Comparison of ENCODE assay signal across 21 mouse cellular contexts in genomic region chr7:139288540-139288939, GRCm38 (mm10).
"Had no signal": no experiment of that assay in that cellular context is flagged by ENCODE, and none has a peak within 500 bp of the region (broad histone marks: within the 10 kb centered on the region; RNA-seq: fewer than 3 reads in every experiment).

No protein-coding gene starts in this region.

- DNase-seq: lung, adult 18-20 months; lung, embryonic 14.5 days; lung, postnatal 10 days; lung, postnatal 4 days; midbrain, embryonic 14.5 days; retina, postnatal 1 day; right cerebral cortex, adult 18-20 months; right cerebral cortex, postnatal 25 days; right cerebral cortex, postnatal 4 days; spleen, adult 18-20 months; thymus, adult 2 months; thymus, postnatal 25 days; thymus, postnatal 4 days had no signal

- H3K4me2 ChIP-seq: liver, embryonic 11.5 days; lung, embryonic 14.5 days; midbrain, embryonic 12.5 days; neural tube, embryonic 13.5 days; neural tube, embryonic 15.5 days had no signal

- H3K36me3 ChIP-seq: midbrain, embryonic 10.5 days; midbrain, embryonic 12.5 days; neural tube, embryonic 13.5 days; neural tube, embryonic 15.5 days had no signal

- ATAC-seq: midbrain, embryonic 16.5 days had no signal

- H3K27me3 ChIP-seq: midbrain, embryonic 12.5 days; neural tube, embryonic 13.5 days; neural tube, embryonic 15.5 days had no signal

- H3K9me3 ChIP-seq: midbrain, embryonic 10.5 days; midbrain, embryonic 12.5 days; neural tube, embryonic 13.5 days; neural tube, embryonic 15.5 days had no signal

- H3K4me3 ChIP-seq: midbrain, embryonic 10.5 days; midbrain, embryonic 12.5 days; myocyte; neural tube, embryonic 13.5 days; neural tube, embryonic 15.5 days had no signal

- H3K4me1 ChIP-seq: midbrain, embryonic 10.5 days; midbrain, embryonic 12.5 days; neural tube, embryonic 13.5 days; neural tube, embryonic 15.5 days had no signal

- H3K27ac ChIP-seq: liver, embryonic 14.5 days; midbrain, embryonic 10.5 days; midbrain, embryonic 12.5 days; neural tube, embryonic 13.5 days; neural tube, embryonic 15.5 days had no signal

- H3K9ac ChIP-seq: liver, embryonic 14.5 days; lung, embryonic 14.5 days; midbrain, embryonic 12.5 days; neural tube, embryonic 13.5 days; neural tube, embryonic 15.5 days had no signal
